Mouse (Mus musculus): ENCODE measurements at regions not wholly inside any gene's neighbourhood (a gene's known extent, or its start where the extent isn't known, plus 50 kb on each side); places are given as distances from the start of the nearest gene placed in this dataset.

GRCm38 (mm10) chr14:73999409-73999909 lies 338.4 kb downstream of the Gm21750 start:
- TF ChIP-seq POLR2A (IDR thresholded peaks at IDR 0.05; ENCODE audit: low read depth, low read length), result no peak
- TF ChIP-seq CTCF (IDR thresholded peaks at IDR 0.05; ENCODE audit: borderline replicate concordance, insufficient read depth, low read length), result no peak

All from embryonic fibroblast, embryonic 13.5 days (primary cell).